Mouse (Mus musculus) monocyte, adult 2 months (primary cell): ENCODE data around the gene Brat1.

Experiments
- DNase-seq, 2 experiments: peaks; one replicate each; pipeline ENCODE4 v3.0.0; 2022; ENCODE audit warnings: low spot score in 2 of 2, low read depth in 1 of 2

Brat1 gene

GRCm38 (mm10) chr5:140701661-140702060 is 3.1 kb upstream of the Brat1 start:
- no peak for DNase-seq

DNA sequence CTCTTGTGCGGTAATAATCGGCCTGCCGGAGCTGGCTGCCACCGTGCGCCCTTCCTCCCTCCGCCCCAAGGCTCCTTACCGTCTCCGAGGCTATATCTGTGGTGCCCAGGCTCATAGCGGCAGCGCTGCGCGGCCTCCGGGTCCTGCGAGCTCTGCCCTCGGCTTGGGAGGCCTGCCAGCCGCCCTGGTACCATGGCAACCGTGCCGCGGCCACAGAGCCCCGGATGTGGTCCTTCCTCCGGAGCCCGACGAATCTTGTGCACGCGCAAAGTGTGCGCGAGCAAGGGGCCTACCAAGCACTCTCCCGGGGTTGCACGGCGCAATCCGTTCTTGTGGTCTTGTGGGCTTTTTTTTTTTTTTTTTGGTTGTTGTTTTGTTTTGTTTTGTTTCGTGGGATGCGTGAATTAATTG is 2.7 kb upstream of the Brat1 start, which contains the start of gene Iqce:
Gene Iqce, minus strand, starts transcription at position 276 of the 411 bp plus-strand sequence.
- DNase-seq = peak; percentile 68 to 81

GRCm38 (mm10) chr5:140702618-140703175 is 2.1 kb upstream of the Brat1 start:
- no peak for DNase-seq

DNA sequence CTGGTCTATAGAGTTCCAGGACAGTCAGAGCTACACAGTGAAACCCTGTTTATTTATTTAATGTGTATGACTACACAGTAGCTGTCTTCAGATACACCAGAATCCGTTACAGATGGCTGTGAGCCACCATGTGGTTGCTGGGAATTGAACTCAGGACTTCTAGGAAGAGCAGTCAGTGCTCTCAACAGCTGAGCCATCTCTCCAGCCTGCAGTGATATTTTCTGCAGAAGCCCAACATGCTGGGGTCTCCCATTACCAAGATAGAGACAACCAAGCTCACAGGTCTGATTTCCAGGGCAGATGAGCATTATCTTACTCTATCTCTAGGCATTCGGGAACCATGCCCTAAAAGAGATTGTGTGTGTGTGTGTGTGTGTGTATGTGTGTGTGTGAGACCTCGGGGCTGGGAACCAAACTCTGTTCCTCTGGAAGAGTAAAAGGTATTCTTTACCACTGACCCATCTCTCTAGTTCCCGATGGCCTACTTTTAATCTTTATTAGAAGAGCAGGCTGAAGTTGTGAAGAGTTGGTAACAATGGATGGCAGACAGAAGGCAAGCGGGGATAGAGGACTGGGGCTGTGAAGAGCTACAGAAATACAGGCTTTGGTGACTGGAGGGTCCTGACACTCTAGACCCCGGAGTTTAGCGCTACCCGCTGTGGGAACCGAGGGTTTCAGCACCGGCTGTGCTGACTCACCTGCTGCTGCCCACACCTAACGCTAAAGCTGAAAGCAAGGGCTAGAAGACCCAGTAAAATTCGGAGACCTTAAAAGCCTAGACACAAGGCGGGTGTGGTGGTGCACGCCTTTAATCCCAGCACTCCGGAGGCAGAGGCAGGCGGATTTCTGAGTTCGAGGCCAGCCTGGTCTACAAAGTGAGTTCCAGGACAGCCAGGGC is 1.1 kb upstream of the Brat1 start:
- no peak for DNase-seq

GRCm38 (mm10) chr5:140705501-140706171 is 825 bp downstream of the Brat1 start:
- DNase-seq = no peak

DNA sequence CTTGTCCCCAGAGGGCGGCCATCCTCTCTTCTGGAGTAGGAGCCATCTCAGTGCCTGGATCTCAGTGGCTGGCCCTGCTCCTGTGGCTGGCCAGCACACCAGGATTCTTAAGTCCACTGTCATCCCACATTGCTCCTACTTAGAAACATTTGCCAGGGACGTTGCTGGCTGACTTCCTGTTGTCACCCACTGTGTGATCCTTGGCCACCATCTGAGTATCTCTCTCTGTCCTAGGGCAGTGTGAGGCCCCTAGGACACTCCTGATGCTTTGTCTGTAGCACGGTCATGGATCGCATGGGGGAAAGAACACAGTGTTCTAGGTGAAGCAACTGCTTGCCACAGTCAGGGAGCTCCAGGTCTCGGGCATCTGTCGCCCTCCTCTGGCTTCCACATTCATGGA is 5.5 kb downstream of the Brat1 start:
- no peak for DNase-seq

DNA sequence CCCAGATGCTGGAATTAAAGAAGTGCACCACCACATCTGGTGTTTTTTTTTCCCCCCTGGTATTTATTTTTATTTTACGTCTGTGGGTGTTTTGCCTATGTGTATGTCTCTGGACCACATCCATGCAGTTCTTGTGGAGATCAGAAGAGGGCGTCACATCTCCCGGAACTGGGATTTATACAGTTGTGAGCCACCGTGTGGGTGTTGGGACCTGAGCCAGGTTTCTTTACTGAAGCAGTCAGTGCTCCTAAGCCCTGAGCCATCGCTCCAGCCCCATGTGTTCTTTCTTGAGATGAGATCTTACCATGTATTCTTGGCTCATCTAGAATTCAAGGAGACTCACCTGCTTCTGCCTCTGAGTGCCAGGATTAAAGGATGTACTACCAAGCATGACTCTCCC is 6.2 kb downstream of the Brat1 start:
- no peak for DNase-seq

DNA sequence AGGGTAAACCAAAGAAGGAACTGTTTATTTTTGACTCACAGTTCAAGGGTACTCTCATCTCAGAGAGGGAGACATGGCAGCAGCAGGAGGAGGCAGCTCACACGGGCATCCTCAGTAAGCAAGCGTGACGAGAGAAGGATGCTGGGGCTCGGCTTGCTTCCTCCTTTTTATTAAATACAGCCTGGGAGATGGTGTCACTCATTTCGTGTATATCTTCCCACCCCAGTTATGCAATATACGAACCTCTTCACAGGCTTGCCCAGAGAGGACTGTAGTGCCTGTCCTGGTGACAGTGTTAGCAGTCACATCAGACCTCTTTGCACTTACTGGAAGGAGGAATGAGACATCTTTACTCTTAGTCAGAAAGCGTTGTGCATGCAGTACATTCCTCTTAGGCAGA is 16.0 kb downstream of the Brat1 start:
- DNase-seq = peak in 1 of 2 experiments; percentile 29

DNA sequence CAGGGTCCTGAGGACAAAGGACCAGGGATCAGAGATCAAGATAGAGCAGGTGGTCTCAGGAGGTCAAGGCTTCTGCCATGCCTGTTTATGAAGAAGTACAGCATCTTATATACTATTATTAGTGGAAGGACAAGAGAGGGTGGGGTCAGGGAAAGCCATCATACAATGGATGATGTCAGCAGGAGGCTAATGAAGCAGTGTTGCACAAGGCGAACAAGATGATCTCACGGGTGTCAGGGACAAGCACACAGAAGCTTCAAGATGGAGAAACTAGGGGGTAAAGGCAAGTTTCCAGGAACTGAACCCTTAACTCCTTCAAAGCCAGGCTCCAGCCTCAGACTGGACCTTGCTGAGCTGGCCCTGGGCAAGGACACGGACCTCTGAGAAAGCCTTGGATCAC is 17.3 kb downstream of the Brat1 start:
- peak in 1 of 2 experiments; percentile 36 for DNase-seq

- no peak for DNase-seq
Observed at GRCm38 (mm10) chr5:140723822-140724221, 19.0 kb downstream of the Brat1 start, which contains the start of gene Amz1. Gene Amz1 (plus strand): TSS chr5:140724127.

GRCm38 (mm10) chr5:140726062-140726839 is 21.4 kb downstream of the Brat1 start:
- DNase-seq = no peak

DNA sequence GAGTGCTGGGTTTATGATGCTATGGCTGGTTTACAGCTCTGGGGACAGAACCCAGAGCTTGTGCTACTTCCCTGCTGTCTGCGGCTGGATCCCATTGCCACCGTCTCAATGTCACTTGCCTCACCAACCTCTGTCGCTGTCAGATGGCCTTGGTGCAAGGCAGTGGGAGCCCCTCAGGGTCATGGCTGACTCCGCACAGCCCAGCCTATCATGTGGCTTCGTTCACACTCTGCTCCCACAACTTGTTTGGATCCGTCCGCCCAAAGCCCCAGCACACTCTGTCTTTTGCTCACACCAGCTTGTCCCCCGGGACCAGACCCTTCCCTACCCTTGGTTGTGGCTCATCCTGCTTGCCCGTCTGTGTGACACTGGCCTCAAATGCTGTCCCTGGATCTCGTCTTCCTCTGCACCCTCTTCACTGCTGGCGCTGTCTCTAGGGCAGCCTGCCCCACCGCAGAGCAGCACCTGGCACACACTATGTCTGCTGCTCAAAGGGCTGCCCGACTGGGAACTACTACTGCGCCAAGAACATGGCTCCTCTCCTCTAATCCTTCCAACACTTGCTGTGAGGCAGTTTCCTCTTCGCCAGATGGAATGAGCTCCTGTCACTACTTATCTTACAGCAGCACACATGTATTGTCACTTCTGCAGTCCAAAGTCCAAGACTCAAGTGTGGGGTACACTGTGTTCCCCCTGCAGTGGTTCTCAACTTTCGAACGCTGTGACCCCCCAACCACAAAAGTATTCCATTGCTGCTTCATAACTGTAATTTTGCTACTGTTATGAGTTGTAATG is 22.3 kb downstream of the Brat1 start:
- no peak for DNase-seq

GRCm38 (mm10) chr5:140731040-140731797 is 26.4 kb downstream of the Brat1 start:
- DNase-seq = peak; percentile 34 to 56

DNA sequence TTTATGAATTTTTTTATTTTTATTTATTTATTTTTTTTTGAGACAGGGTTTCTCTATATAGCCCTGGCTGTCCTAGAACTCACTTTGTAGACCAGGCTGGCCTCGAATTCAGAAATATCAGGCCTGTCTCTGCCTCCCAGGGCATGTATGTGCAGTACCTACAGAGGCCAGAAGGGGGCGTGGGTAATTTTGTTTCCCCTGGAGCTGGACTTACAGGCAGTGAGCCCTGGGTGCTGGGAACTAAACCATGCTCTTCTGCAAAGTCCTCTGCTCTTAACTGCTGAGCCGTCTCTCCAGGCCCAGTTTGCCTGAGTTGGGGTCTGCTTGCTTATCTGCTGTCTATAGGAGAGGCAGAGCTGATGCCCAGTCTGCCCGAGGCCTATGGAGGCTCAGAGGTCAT is 27.4 kb downstream of the Brat1 start:
- no peak for DNase-seq

GRCm38 (mm10) chr5:140733336-140733735 is 28.5 kb downstream of the Brat1 start:
- peak; percentile 66 to 74 for DNase-seq

DNA sequence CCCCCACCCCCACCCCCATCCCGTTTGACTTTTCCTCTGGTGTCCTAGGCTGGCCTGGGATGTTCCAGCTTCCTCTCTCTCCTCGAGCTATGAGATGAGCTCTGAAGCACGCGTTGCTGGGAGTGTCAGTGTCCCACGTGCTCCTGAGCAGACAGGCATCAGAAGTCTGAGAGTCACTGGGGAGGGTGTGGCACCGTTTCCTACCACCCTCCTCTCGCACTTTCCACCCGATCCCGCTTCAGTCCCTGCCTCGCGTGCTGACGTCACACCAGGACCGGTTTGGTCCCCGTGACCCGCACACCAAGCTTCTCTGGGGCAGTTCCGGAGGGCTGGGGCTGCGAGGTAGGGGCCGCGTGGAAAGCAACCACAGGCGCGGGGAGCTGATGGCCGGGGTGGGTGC is 30.5 kb downstream of the Brat1 start:
- peak; percentile 76 to 90 for DNase-seq

DNA sequence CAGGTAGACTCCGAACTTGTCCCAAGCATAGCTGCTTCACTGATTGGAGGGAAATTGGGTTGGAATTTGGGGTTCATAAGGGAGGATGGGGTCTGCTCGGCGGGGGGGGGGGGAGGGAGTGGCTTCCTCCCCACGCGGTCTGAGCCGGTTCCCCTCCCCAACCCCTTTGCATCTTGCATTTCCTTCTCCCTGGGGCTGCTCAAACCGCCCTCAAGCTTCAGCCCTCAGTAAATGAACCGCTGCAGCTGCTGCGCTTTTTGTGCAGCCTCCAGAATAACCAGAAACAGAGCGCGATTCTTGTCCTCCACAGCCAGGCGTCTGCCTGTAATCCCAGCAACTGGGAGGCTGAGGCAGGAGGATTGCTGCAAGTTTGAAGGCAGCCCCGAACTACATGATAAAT is 31.4 kb downstream of the Brat1 start:
- DNase-seq = no peak

DNA sequence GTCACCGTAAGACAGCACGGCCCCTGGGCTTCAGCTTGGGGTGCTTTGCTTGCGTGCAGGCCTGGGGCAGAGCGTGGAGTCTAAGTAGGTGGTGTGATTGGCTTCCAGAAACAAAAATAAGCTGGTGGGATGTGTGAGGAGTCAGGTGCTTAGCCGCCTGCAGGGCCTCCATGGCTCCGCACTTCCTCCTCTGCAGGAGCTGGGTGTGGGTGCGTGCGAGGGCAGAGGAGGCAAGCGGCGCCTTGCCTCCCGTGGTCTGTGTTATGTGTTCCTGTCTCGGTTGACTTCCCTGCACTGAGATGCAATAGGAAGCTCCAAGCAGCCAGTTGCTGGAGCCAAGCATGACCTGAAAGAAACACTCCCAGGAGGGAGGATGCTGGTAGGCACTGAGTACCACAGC is 35.0 kb downstream of the Brat1 start:
- peak; percentile 30 to 63 for DNase-seq

- no peak for DNase-seq
Observed at GRCm38 (mm10) chr5:140741040-140741439, 36.2 kb downstream of the Brat1 start.

DNA sequence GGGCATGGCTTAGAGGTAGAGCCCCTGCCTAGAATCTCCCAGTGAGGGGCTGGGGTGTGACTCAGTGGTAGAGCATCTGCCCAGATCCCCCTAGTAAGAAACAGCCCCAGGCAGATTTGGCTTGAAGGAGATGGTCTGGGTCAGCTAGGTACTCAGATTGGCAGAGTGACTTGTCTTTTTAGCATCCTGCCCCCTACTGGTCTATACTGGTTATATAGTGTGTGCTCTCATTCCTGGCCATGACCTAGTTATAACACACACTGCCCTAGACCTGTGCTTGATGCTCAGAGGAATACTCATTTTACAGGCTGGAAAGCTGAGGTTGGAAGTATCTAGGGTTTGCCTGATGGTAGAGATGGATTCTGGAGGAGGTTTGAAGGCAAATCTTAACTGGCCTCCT is 37.1 kb downstream of the Brat1 start:
- DNase-seq = no peak
